Mouse (Mus musculus) liver, embryonic 14.5 days (tissue): ENCODE results near the gene Arnt2. TPM values are rescaled to one million over a fixed set of nuclear protein-coding genes. Genes with fewer than 3 reads are reported as not detected.

Experiments
- ATAC-seq: fragments of 200-750 bp; cut with Nextera tagmentation; 2 replicates; pipeline ENCODE4 v1.8.0; 2017; ENCODE audit warnings: moderate number of reproducible peaks, mild to moderate bottlenecking, moderate library complexity; ENCODE audit not compliant: insufficient read depth
- DNase-seq, 3 experiments: peaks; one replicate each; pipeline ENCODE4 v3.0.0-alpha.2; 2012 to 2013; ENCODE audit warnings: low read depth in 3 of 3, low spot score in 3 of 3
- H3K27ac ChIP-seq: fragments of 300-500 bp; sonication (generic); 2 replicates; pipeline ENCODE4 v1.5.1; 2014; ENCODE audit warnings: moderate library complexity, mild to moderate bottlenecking, control low read depth, inconsistent platforms
- H3K27me3 ChIP-seq: fragments of 300-500 bp; sonication (generic); 2 replicates; pipeline ENCODE4 v1.6.1; 2014; ENCODE audit warnings: mild to moderate bottlenecking, low read length, moderate library complexity; ENCODE audit not compliant: control insufficient read depth, insufficient read depth
- H3K36me3 ChIP-seq: fragments of 300-500 bp; sonication (generic); replicated peaks from 2 replicates; pipeline ENCODE4 v1.6.1; 2014; ENCODE audit warnings: low read depth; ENCODE audit not compliant: control insufficient read depth, insufficient read depth
- H3K4me1 ChIP-seq, 2 experiments: fragments of 200-500 bp in 1 of 2; fragments of 300-500 bp in 1 of 2; sonication (generic) in 1 of 2; replicated peaks; 2 replicates each; pipeline ENCODE4 v1.6.1; 2012 to 2014; ENCODE audit warnings: antibody characterized with exemption in 1 of 2, inconsistent platforms in 1 of 2, low read length in 1 of 2; ENCODE audit not compliant: control insufficient read depth in 2 of 2, insufficient read depth in 2 of 2
- H3K4me2 ChIP-seq: fragments of 300-500 bp; sonication (generic); 2 replicates; pipeline ENCODE4 v1.6.1; 2014; ENCODE audit warnings: low read depth, mild to moderate bottlenecking, control low read depth, moderate library complexity
- H3K4me3 ChIP-seq, 2 experiments: fragments of 200-500 bp in 1 of 2; fragments of 300-500 bp in 1 of 2; sonication (generic) in 1 of 2; 2 replicates each; pipeline ENCODE4 v1.5.1; 2012 to 2014; ENCODE audit warnings: low read depth in 2 of 2, low read length in 2 of 2, mild to moderate bottlenecking in 2 of 2, control low read depth in 1 of 2, inconsistent platforms in 1 of 2, moderate library complexity in 1 of 2; ENCODE audit not compliant: insufficient read depth in 1 of 2
- H3K9ac ChIP-seq: fragments of 300-500 bp; sonication (generic); replicated peaks from 2 replicates; pipeline ENCODE4 v1.6.1; 2014; ENCODE audit warnings: mild to moderate bottlenecking, control low read depth, moderate library complexity
- H3K9me3 ChIP-seq: fragments of 300-500 bp; sonication (generic); 2 replicates; pipeline ENCODE4 v1.6.1; 2016; ENCODE audit warnings: low read length, mixed read lengths; ENCODE audit not compliant: control insufficient read depth
- CTCF ChIP-seq: IDR thresholded peaks from 2 replicates; pipeline ENCODE4 v1.5.1; 2016; ENCODE audit warnings: antibody characterized with exemption, low read depth, control low read depth
- EP300 ChIP-seq: IDR thresholded peaks from 2 replicates; pipeline ENCODE4 v1.6.1; 2016; ENCODE audit warnings: antibody characterized with exemption, low read depth
- WGBS: fragments of 180-500 bp; shearing (Covaris S2); extraction: QIAGEN DNeasy Blood & Tissue Kit; methylation state at CpG from one replicate; pipeline ENCODE4 v1.1.7; 2014; ENCODE audit not compliant: insufficient replicate concordance; 5-methylcytosine and 5-hydroxymethylcytosine counted together
- polyA plus RNA-seq, 2 experiments: library from polyadenylated mRNA; depleted of rRNA in 1 of 2; stranded (reverse) in 1 of 2; unstranded in 1 of 2; fragments of >200 nt; fragmentation: Nextera tagmentation in 1 of 2; extraction: Ambion mirVana in 1 of 2; gene quantifications; 2 replicates each; pipeline versions ENCODE4 v1.2.1 to v1.2.3; 2012 to 2014

Gene Arnt2
- polyA plus RNA-seq, 2 experiments = 0.16 to 0.39 TPM

- no peak for TF ChIP-seq EP300
- no peak for TF ChIP-seq CTCF
- H3K4me3 ChIP-seq = no peak overlapping the region
- DNase-seq (no peak), ATAC-seq (no peak)
- no peak overlapping the region for H3K4me2 ChIP-seq
- no peak overlapping the region for H3K9ac ChIP-seq
- H3K4me1 ChIP-seq = no peaks in the 10 kb centered on the region
- WGBS = 53% methylated on average over 3 of the region's 3 CpGs
- H3K27ac ChIP-seq = no peak overlapping the region
- no peaks in the 10 kb centered on the region for H3K36me3 ChIP-seq
- no peaks in the 10 kb centered on the region for H3K27me3 ChIP-seq
- no peaks in the 10 kb centered on the region for H3K9me3 ChIP-seq
Measured at GRCm38 (mm10) chr7:84203981-84204380, 206.0 kb downstream of the Arnt2 start.

DNA sequence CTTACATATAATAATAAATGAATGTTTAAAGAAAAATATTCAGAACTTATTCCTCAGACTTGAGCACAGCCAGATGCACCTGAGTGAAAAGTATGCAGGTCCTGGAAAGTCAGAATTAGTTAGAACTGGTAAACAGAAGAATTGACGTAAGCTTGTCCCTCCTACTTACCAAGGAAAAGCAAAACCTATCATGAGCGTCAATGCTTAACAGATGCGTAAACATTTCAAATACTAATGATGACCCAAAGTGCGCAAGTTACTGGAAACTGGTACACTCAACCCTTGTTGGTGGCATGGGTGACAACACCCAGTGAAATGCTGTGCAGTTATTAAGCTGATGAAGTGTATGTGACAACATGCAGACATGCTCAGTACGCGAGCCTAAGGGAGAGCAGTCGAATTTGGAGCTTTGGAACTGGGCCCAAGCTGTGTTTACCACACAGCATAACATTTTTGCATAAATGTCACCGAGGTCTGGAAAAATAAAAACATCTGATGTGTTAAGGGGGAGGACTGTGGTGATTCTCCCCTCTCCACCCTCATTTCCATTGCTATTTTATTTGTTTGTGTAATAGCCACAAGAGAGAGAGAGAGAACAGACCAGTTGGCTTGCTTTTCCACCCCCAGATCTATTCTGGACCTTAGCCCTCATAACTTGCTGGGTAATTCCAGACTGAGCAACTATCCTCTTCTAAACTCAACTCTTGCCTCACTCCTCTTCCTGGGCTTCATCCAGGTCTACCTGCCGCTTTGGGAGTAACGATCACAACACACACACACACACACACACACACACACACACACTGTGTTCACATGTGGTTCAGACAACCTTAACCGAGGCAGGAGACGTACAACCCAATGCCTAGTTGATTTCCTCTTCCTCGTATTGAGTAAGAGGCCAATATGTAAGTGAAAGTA is 208.6 kb downstream of the Arnt2 start:
- no peaks in the 10 kb centered on the region for H3K4me1 ChIP-seq
- ATAC-seq = no peak
- DNase-seq = no peak
- no peaks in the 10 kb centered on the region for H3K27me3 ChIP-seq
- no peaks in the 10 kb centered on the region for H3K36me3 ChIP-seq
- H3K9ac ChIP-seq = no peak overlapping the region
- H3K4me3 ChIP-seq = no peak overlapping the region
- 60% methylated on average over 13 of the region's 13 CpGs for WGBS
- no peak overlapping the region for H3K4me2 ChIP-seq
- H3K9me3 ChIP-seq = no peaks in the 10 kb centered on the region
- no peak overlapping the region for H3K27ac ChIP-seq
- TF ChIP-seq EP300 = no peak
- TF ChIP-seq CTCF = no peak

DNA sequence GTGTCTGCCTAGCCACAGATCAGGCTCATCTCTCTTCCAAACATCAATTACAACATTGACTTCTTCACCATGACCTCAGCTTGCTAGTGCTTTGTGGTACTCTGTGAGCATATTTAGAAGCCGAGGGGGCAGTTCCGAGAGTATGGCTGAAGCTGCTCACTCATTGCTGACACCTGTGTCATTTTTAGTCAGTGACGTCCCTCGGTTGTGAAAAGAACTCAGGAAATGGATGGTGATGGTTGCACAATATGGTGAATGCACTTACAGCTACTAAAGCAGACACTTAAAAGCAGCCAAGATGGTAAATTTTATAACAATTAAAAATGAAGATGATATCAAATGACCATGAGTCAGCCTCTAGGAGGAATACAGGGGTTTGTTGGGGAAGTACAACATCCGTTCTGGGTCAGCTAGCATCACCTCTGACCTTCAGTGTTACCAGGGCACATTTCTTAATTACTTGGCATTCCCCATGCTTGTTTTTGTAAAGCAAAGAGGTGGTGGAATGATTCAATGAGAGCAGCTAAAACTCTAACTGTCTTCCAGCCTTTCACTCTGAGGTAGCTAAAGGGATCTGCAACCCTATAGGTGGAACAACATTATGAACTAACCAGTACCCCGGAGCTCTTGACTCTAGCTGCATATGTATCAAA is 212.6 kb downstream of the Arnt2 start:
- no peak for ATAC-seq
- 39% methylated on average over 6 of the region's 6 CpGs for WGBS
- H3K27ac ChIP-seq = no peak overlapping the region

More for the DNA sequence above, 212.6 kb downstream of the Arnt2 start:
- no peak for TF ChIP-seq CTCF
- no peak for TF ChIP-seq EP300
- Histone ChIP-seq H3K9ac (no peak overlapping the region), H3K36me3 (no peaks in the 10 kb centered on the region), H3K4me1 (no peaks in the 10 kb centered on the region), H3K9me3 (no peaks in the 10 kb centered on the region), H3K27me3 (no peaks in the 10 kb centered on the region), H3K4me2 (no peak overlapping the region), H3K4me3 (no peak overlapping the region)
- no peak for DNase-seq

Other genes starting within 250 kb of the Arnt2 start
- not detected in 2 replicates for gene Gm2115, start 118.8 kb upstream of the Arnt2 start, polyA plus RNA-seq (2012; rRNA removed)
- gene Gm2115, start 118.8 kb upstream of the Arnt2 start, polyA plus RNA-seq (2014; fragmentation: Nextera tagmentation; extraction: Ambion mirVana) = 0.01 TPM in 1 of 2 replicates, not detected in the other
- 23.5 and 28.8 TPM in 2 replicates for gene Fah, start 196.5 kb upstream of the Arnt2 start, polyA plus RNA-seq (2012; rRNA removed)
- 34.6 and 36.5 TPM in 2 replicates for gene Fah, start 196.5 kb upstream of the Arnt2 start, polyA plus RNA-seq (2014; fragmentation: Nextera tagmentation; extraction: Ambion mirVana)